Mouse (Mus musculus) brown adipose tissue, adult 24 weeks (tissue): ENCODE measurements around the gene Ripor3. TPM values are rescaled to one million over a fixed set of nuclear protein-coding genes. Genes with fewer than 3 reads are reported as not detected.

ENCODE experiments used
- H3K27ac ChIP-seq: fragments of 200-500 bp; replicated peaks from 2 replicates; pipeline ENCODE4 v1.5.1; 2012; ENCODE audit warnings: low read depth, mild to moderate bottlenecking, low read length
- H3K4me1 ChIP-seq: fragments of 200-500 bp; 2 replicates; pipeline ENCODE4 v1.6.1; 2012; ENCODE audit warnings: low read length, mixed read lengths; ENCODE audit not compliant: control insufficient read depth, insufficient read depth, insufficient read length
- H3K4me3 ChIP-seq: fragments of 200-500 bp; 2 replicates; pipeline ENCODE4 v1.5.1; 2012; ENCODE audit warnings: low read depth, mild to moderate bottlenecking, low read length, moderate library complexity; ENCODE audit not compliant: insufficient read depth
- polyA plus RNA-seq: library from polyadenylated mRNA; stranded (reverse); fragments of >200 nt; gene quantifications from 2 replicates; pipeline ENCODE4 v1.2.4, GENCODE M21; 2012; ENCODE audit not compliant: missing spikeins, insufficient read depth, insufficient read length

Ripor3 gene
- polyA plus RNA-seq, 1 experiment: not detected

GRCm38 (mm10) chr2:168044681-168045287, 34.4 kb upstream of the Ripor3 start:
- Histone ChIP-seq H3K4me3 (no peak overlapping the region), H3K27ac (no peak overlapping the region), H3K4me1 (0 out of 2 replicates have a peak, but pooled peaks cover 2% of the 10 kb centered on the region)

DNA sequence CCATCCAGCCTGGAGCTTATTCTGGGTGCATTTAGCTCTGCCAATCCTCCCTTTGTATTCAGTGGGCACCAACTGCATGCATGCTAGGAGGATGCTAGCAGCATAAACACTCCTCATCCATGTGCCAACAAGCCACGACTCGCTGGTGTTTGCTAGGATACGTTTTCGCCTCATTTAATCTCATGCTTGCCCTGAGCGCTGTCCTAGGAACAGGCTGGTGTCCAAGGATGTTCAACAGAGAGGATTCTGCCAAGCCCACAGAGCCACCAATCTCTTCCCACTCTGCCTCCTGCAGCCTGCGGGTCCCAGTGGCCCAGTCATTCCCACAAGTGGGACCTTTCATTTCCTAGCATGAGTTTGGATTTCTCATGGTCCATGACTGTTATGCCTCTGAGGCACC, 31.6 kb upstream of the Ripor3 start:
- no peak overlapping the region for H3K4me3 ChIP-seq
- no peaks in the 10 kb centered on the region for H3K4me1 ChIP-seq
- H3K27ac ChIP-seq: no peak overlapping the region

DNA sequence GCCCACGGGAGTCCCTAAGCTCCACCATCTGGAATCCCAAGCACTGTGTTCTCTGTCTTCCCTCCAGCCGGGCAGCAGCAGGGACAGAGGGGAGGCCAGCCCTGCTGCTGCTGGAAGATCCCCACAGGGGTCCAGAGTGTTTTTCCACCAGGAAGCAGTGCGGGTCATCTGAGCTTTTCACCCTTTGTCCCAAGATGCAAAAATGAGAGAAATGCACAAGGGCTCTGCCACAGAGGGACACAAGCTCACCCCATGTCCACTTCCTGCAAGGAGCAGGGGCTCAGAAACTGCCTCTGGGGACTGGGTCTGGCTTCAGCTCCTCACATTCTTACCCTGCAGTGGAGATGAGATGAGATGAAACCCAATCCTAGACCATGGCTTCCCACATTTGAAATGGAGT, 30.3 kb upstream of the Ripor3 start:
- H3K4me1 ChIP-seq: no peaks in the 10 kb centered on the region

GRCm38 (mm10) chr2:168037063-168037462, 26.6 kb upstream of the Ripor3 start:
- H3K4me1 ChIP-seq: no peaks in the 10 kb centered on the region
- H3K4me3 ChIP-seq: no peak overlapping the region
- no peak overlapping the region for H3K27ac ChIP-seq

More for the DNA sequence above, 30.3 kb upstream of the Ripor3 start:
- Histone ChIP-seq H3K27ac (no peak overlapping the region), H3K4me3 (no peak overlapping the region)

GRCm38 (mm10) chr2:168035907-168036306, 25.5 kb upstream of the Ripor3 start:
- H3K4me3 ChIP-seq: no peak overlapping the region
- no peaks in the 10 kb centered on the region for H3K4me1 ChIP-seq
- no peak overlapping the region for H3K27ac ChIP-seq

- Histone ChIP-seq H3K4me3 (no peak overlapping the region), H3K27ac (no peak overlapping the region), H3K4me1 (no peaks in the 10 kb centered on the region)
Measured at GRCm38 (mm10) chr2:168033905-168034304, 23.5 kb upstream of the Ripor3 start.

DNA sequence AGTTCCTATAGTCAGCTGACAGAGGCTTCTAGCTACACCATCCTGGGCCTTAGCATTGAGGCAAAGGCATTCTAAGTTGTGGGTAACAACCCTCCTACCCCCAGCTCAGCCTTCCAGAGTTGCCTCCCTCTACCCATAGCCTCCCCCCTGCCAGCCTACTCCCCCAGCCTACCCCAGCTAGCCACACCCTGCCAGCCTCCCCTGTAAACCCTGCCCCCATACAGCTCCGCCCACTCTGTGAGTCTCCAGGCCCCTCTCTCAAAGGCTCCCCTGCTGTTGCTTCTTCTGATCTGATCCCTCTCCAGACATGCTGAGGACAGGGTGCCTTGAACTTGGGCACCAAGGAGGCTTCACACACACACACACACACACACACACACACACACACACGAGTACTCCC, 21.4 kb upstream of the Ripor3 start:
- Histone ChIP-seq H3K4me3 (no peak overlapping the region), H3K27ac (no peak overlapping the region)

GRCm38 (mm10) chr2:168028376-168028775, 18.0 kb upstream of the Ripor3 start:
- Histone ChIP-seq H3K4me1 (no peaks in the 10 kb centered on the region), H3K4me3 (no peak overlapping the region), H3K27ac (peak overlapping the region; percentile 45; the same call in 1 of the 2 replicates)

More for the DNA sequence above, 21.4 kb upstream of the Ripor3 start:
- no peaks in the 10 kb centered on the region for H3K4me1 ChIP-seq

GRCm38 (mm10) chr2:168026467-168026866, 16.0 kb upstream of the Ripor3 start:
- no peaks in the 10 kb centered on the region for H3K4me1 ChIP-seq
- no peak overlapping the region for H3K4me3 ChIP-seq
- H3K27ac ChIP-seq: no peak overlapping the region; the same call in 1 of the 2 replicates

DNA sequence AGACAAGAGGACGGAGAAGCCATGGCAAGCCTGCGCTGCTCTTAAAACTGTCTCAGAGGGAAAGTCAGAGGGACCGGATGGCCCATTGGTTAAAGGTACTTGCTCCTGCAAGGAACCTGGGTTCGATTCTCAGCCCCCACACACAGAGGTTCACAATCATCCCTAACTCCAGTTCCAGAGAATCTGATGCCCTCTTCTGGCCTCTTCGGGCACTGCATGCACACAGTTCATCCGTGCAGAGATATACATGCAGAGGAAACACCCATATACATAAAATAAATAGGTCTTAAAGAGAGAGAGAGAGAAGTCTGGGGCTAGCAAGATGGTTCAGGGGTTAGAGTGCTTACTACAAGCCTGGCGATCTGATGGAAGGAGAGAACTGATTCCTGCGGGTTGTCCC, 15.5 kb upstream of the Ripor3 start:
- Histone ChIP-seq H3K27ac (no peak overlapping the region), H3K4me1 (no peaks in the 10 kb centered on the region), H3K4me3 (no peak overlapping the region)

GRCm38 (mm10) chr2:168025174-168025573, 14.8 kb upstream of the Ripor3 start:
- no peak overlapping the region for H3K27ac ChIP-seq
- H3K4me3 ChIP-seq: no peak overlapping the region
- no peaks in the 10 kb centered on the region for H3K4me1 ChIP-seq

DNA sequence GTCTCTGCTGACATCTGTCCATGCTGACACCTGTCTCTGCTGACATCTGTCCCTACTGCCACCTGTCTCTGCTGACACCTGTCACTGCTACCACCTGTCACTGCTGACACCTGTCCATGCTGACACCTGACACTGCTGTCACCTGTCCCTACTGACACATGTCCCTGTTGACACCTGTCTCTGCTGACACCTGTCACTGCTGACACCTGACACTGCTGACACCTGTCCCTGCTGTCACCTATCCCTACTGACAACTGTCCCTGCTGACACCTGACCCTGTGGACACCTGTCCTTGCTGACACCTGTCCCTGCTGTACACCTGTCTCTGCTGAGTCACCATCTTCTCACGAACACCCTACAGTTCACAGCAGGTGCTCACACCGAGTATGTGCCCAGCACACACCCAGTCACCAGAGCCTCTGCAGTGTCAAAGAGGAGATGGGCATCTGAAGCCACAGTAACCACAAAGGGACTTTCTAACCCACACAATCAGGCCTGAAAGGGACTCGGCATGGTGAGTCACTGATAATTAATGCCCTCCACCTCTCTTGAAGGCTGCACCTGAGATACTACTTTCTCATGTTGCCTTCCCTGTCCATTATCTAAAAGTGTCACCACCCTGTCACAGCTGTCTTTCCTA, 13.5 kb upstream of the Ripor3 start:
- H3K4me3 ChIP-seq: no peak overlapping the region
- H3K4me1 ChIP-seq: no peaks in the 10 kb centered on the region
- no peak overlapping the region for H3K27ac ChIP-seq

DNA sequence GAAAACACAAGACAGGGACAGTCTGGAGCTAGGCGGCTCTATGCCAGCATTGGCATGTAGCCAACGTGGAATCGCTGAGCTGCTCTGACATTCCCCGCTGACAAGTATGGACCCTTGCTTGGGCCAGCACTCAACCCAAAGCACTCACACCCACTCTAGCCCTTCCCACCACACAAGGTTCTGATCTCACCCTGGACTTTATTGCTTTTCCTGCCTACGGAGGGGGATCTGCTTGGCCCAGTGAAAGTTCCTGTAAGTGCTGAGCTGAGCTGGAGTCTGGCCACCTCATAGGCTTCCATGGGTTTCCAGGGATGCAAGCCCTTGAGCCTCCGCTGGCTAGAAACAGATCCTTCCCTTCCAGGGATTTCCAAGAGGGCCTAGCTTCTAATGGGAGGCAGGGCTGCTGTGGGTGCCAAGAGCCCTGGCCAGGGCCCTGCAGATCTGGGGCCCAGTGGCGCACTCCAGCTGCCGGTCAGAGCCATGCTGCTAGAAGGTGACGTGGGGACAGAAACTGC, 8.8 kb upstream of the Ripor3 start:
- Histone ChIP-seq H3K27ac (no peak overlapping the region), H3K4me3 (no peak overlapping the region)

DNA sequence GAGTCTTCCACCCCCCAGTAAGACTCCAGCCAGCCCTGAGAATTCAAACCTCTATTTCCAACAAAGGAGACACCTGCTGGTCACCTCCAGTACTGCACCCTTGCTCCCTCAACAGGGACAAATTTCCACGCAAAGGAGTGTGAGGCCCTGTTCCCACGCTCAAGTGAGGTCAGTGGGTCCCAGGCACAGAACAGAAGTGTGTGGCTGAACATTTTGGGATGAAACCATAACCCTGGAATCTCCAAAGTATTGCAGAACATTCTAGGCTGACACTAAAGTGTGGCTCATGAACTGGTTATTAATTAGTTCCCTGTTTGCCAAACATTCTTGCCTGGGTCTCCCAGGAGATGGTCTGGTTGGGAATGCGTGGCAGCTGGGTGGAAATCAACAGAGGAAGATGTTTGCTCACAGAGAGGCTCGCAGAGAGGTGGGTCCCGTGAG, 6.6 kb upstream of the Ripor3 start:
- Histone ChIP-seq H3K4me1 (no peaks in the 10 kb centered on the region), H3K4me3 (no peak overlapping the region), H3K27ac (no peak overlapping the region)

More for the DNA sequence above, 8.8 kb upstream of the Ripor3 start:
- H3K4me1 ChIP-seq: no peaks in the 10 kb centered on the region

DNA sequence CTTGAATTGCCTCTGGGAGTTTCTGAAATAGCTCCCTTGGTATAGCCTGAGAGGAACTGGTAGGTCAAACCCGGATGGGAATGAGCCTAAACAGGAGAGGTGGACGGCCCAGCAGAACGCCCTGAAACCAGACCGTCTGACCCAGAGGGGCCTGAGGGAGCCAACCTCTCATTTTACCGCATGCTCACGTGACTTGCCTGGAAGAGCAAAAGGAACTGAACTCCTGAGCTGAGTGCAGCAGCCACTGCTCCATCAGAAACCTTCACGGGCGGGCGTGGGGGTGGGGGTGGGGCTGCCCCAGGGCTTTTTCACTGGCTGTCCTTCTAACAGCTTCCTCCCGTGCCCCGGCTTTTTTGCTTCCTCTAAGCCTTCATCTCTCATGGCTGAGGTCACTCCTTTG, 475 bp upstream of the Ripor3 start:
- Histone ChIP-seq H3K4me1 (peaks cover 2% of the 10 kb centered on the region; the same call in 1 of the 2 replicates), H3K27ac (no peak overlapping the region), H3K4me3 (no peak overlapping the region)

DNA sequence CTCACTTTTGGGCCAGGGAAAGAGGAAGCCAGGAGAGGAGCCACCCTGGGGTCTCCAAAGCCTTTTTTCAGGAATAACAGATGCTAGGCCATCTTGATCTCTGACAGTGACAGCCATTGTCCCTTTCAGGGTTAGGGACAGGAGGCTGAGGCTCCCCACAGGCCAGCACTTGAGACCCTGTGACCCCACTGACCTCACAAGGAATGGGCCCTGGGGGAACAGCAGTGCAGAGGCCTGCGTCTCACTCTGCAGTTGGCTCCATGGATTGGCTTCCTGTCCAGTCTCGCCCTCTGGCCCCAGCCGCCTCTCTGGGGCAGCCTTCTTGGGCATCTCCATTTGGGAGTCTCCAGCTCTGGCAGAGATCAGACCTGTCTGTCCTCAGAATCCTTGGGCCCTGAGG, 2.3 kb downstream of the Ripor3 start:
- Histone ChIP-seq H3K4me1 (peaks cover 5% of the 10 kb centered on the region; the same call in 1 of the 2 replicates), H3K4me3 (no peak overlapping the region), H3K27ac (no peak overlapping the region)
